ENCODE assay signal across 10 mouse cellular contexts in genomic region chr11:52129621-52130450, GRCm38 (mm10). TPM values are rescaled to one million over a fixed set of nuclear protein-coding genes. Genes with fewer than 3 reads are reported as not detected.
DNase-seq lines count a peak whose midpoint lies in the region; ATAC-seq and TF ChIP-seq lines count a peak whose summit lies in the region.
"Had no signal": no experiment of that assay in that cellular context is flagged by ENCODE, and none has a peak within 500 bp of the region (broad histone marks: within the 10 kb centered on the region; RNA-seq: fewer than 3 reads in every experiment).

No protein-coding gene starts in this region.

- H3K4me1 ChIP-seq in forebrain, postnatal 0 days (ENCODE audit: insufficient read depth) = 0 out of 2 replicates have a peak, but pooled peaks cover 6% of the 10 kb centered on the region
- H3K4me1 ChIP-seq in forebrain, embryonic 11.5 days (replicated peaks; ENCODE audit: control insufficient read depth, insufficient read depth, low read length) = no peaks in the 10 kb centered on the region
- H3K4me1 ChIP-seq in heart, embryonic 14.5 days (ENCODE audit: control insufficient read depth in 2 of 2, insufficient read depth in 2 of 2, low read length in 2 of 2) = peaks cover 9 to 23% of the 10 kb centered on the region in 2 experiments
- H3K4me1 ChIP-seq in limb, embryonic 13.5 days = no peaks in the 10 kb centered on the region
- no peaks in the 10 kb centered on the region for H3K4me1 ChIP-seq in liver, embryonic 11.5 days (replicated peaks; ENCODE audit: control insufficient read depth, insufficient read depth, low read length)

- H3K27ac ChIP-seq in forebrain, postnatal 0 days (ENCODE audit: low read depth, low read length) = 0 out of 2 replicates have a peak overlapping the region, but pooled peaks have one; percentile 50
- H3K27ac ChIP-seq in forebrain, embryonic 11.5 days (ENCODE audit: low read depth, low read length) = no peak overlapping the region
- H3K27ac ChIP-seq in heart, embryonic 14.5 days (replicated peaks in 1 of 2; ENCODE audit: control insufficient read depth in 1 of 2, insufficient read depth in 1 of 2, low read depth in 2 of 2, low read length in 2 of 2) = peak overlapping the region; percentile 50 to 65; a peak in 3 of 4 replicates
- H3K27ac ChIP-seq in limb, embryonic 13.5 days = peak overlapping the region; percentile 28; the same call in 1 of the 2 replicates
- H3K27ac ChIP-seq in liver, embryonic 11.5 days (ENCODE audit: low read depth, low read length) = no peak overlapping the region

- no peak for TF ChIP-seq CTCF in forebrain, postnatal 0 days (IDR thresholded peaks at IDR 0.05; ENCODE audit: low read depth)

- peak; percentile 49 for ATAC-seq in forebrain, postnatal 0 days
- ATAC-seq in forebrain, embryonic 11.5 days (replicated peaks; ENCODE audit: low FRiP score) = no peak
- no peak for ATAC-seq in heart, embryonic 14.5 days (ENCODE audit: insufficient number of reproducible peaks, insufficient read depth, low FRiP score, low read depth)
- no peak for ATAC-seq in limb, embryonic 13.5 days (ENCODE audit: low FRiP score, low read depth)
- ATAC-seq in liver, embryonic 11.5 days (replicated peaks; ENCODE audit: low FRiP score) = no peak
- no peak for ATAC-seq in megakaryocyte, adult 5-6 weeks (ENCODE audit: poor library complexity, severe bottlenecking)

- no peaks in the 10 kb centered on the region for H3K9me3 ChIP-seq in forebrain, postnatal 0 days (ENCODE audit: low read length)
- no peaks in the 10 kb centered on the region for H3K9me3 ChIP-seq in forebrain, embryonic 11.5 days (ENCODE audit: control insufficient read depth, low read length)
- H3K9me3 ChIP-seq in heart, embryonic 14.5 days (ENCODE audit: control insufficient read depth, low read length) = no peaks in the 10 kb centered on the region
- H3K9me3 ChIP-seq in limb, embryonic 13.5 days = peaks cover 3% of the 10 kb centered on the region; the same call in 1 of the 2 replicates
- no peaks in the 10 kb centered on the region for H3K9me3 ChIP-seq in liver, embryonic 11.5 days (ENCODE audit: control insufficient read depth, low read length)

- WGBS in forebrain, postnatal 0 days = 65% methylated on average over 10 of the region's 10 CpGs
- 87% methylated on average over 10 of the region's 10 CpGs for WGBS in forebrain, embryonic 11.5 days
- 52% methylated on average over 10 of the region's 10 CpGs for WGBS in heart, embryonic 14.5 days
- 75% methylated on average over 10 of the region's 10 CpGs for WGBS in limb, embryonic 13.5 days
- 83% methylated on average over 10 of the region's 10 CpGs for WGBS in liver, embryonic 11.5 days

- no peak overlapping the region for H3K4me3 ChIP-seq in forebrain, postnatal 0 days (ENCODE audit: low read depth, low read length)
- H3K4me3 ChIP-seq in forebrain, embryonic 11.5 days (ENCODE audit: low read depth, low read length) = no peak overlapping the region
- no peak overlapping the region for H3K4me3 ChIP-seq in heart, embryonic 14.5 days (ENCODE audit: control insufficient read depth in 1 of 2, insufficient read depth in 1 of 2, low read depth in 1 of 2, low read length in 2 of 2)
- H3K4me3 ChIP-seq in limb, embryonic 13.5 days = no peak overlapping the region
- H3K4me3 ChIP-seq in liver, embryonic 11.5 days (ENCODE audit: low read depth, low read length) = no peak overlapping the region

- H3K27me3 ChIP-seq in forebrain, postnatal 0 days (ENCODE audit: insufficient read depth, low read length) = no peaks in the 10 kb centered on the region
- no peaks in the 10 kb centered on the region for H3K27me3 ChIP-seq in forebrain, embryonic 11.5 days (ENCODE audit: control insufficient read depth, insufficient read depth, low read length)
- no peaks in the 10 kb centered on the region for H3K27me3 ChIP-seq in heart, embryonic 14.5 days (ENCODE audit: control insufficient read depth, insufficient read depth, low read length)
- H3K27me3 ChIP-seq in limb, embryonic 13.5 days = no peaks in the 10 kb centered on the region
- H3K27me3 ChIP-seq in liver, embryonic 11.5 days (replicated peaks; ENCODE audit: control insufficient read depth, insufficient read depth, low read length) = no peaks in the 10 kb centered on the region

- no peak overlapping the region for H3K9ac ChIP-seq in forebrain, postnatal 0 days
- no peak overlapping the region for H3K9ac ChIP-seq in forebrain, embryonic 11.5 days (ENCODE audit: low read length)
- peak overlapping the region; percentile 38 for H3K9ac ChIP-seq in heart, embryonic 14.5 days (ENCODE audit: low read length)
- H3K9ac ChIP-seq in limb, embryonic 13.5 days = no peak overlapping the region
- H3K9ac ChIP-seq in liver, embryonic 11.5 days (ENCODE audit: low read depth, low read length) = no peak overlapping the region

- DNase-seq in forebrain, postnatal 0 days = no peak
- no peak for DNase-seq in forebrain, embryonic 11.5 days (ENCODE audit: low spot score)
- peak; percentile 75 for DNase-seq in NIH3T3 (ENCODE audit: low read depth)
- no peak for DNase-seq in liver, embryonic 11.5 days (ENCODE audit: low spot score)
- DNase-seq in cerebellum, adult 9-10 months = no peak

- no peak overlapping the region for H3K4me2 ChIP-seq in forebrain, postnatal 0 days (ENCODE audit: low read depth)
- no peak overlapping the region for H3K4me2 ChIP-seq in forebrain, embryonic 11.5 days (ENCODE audit: low read depth, low read length, severe bottlenecking)
- H3K4me2 ChIP-seq in heart, embryonic 14.5 days (ENCODE audit: low read length) = no peak overlapping the region
- H3K4me2 ChIP-seq in limb, embryonic 13.5 days (replicated peaks) = no peak overlapping the region
- H3K4me2 ChIP-seq in liver, embryonic 11.5 days = no peak overlapping the region

- H3K36me3 ChIP-seq in forebrain, postnatal 0 days (ENCODE audit: insufficient read depth) = 0 out of 2 replicates have a peak, but pooled peaks cover 3% of the 10 kb centered on the region
- H3K36me3 ChIP-seq in forebrain, embryonic 11.5 days (ENCODE audit: control insufficient read depth, insufficient read depth, low read length) = no peaks in the 10 kb centered on the region
- H3K36me3 ChIP-seq in heart, embryonic 14.5 days (ENCODE audit: control insufficient read depth, insufficient read depth, low read length) = peaks cover 17% of the 10 kb centered on the region
- H3K36me3 ChIP-seq in limb, embryonic 13.5 days = peaks cover 17% of the 10 kb centered on the region
- peaks cover 2% of the 10 kb centered on the region; the same call in 1 of the 2 replicates for H3K36me3 ChIP-seq in liver, embryonic 11.5 days (ENCODE audit: control insufficient read depth, insufficient read depth, low read length)

RNA-seq across cellular contexts. Expression of gene Olfr1373, which starts 15.5 kb away (rescaled TPM):
- not detected in 2 replicates for total RNA-seq in forebrain, postnatal 0 days (2014; rRNA removed)
- polyA plus RNA-seq in forebrain, postnatal 0 days (2015; fragmentation: Nextera tagmentation; extraction: Ambion mirVana) = not detected in 2 replicates
- polyA plus RNA-seq in forebrain, embryonic 11.5 days (2014; fragmentation: Nextera tagmentation; extraction: Ambion mirVana) = not detected in 2 replicates
- not detected in 2 replicates for polyA plus RNA-seq in heart, embryonic 14.5 days (2014; fragmentation: Nextera tagmentation; extraction: Ambion mirVana)
- polyA plus RNA-seq in limb, embryonic 13.5 days (2015; fragmentation: Nextera tagmentation; extraction: Ambion mirVana) = not detected in 2 replicates
- not detected in 2 replicates for polyA plus RNA-seq in liver, embryonic 11.5 days (2014; fragmentation: Nextera tagmentation; extraction: Ambion mirVana)
- total RNA-seq in megakaryocyte, adult 5-6 weeks (2015) = not detected in 2 replicates
- 0.15 TPM in 1 of 2 replicates, not detected in the other for total RNA-seq in megakaryocyte, adult 5-6 weeks (2017)
- total RNA-seq: common myeloid progenitor, adult 5-6 weeks had no signal
- polyA plus RNA-seq: stomach, embryonic 16.5 days had no signal

RNA-seq across cellular contexts. Expression of gene Ppp2ca, which starts 31.4 kb away (rescaled TPM):
- 141 and 143 TPM in 2 replicates for total RNA-seq in forebrain, postnatal 0 days (2014; rRNA removed)
- 105 and 112 TPM in 2 replicates for polyA plus RNA-seq in forebrain, postnatal 0 days (2015; fragmentation: Nextera tagmentation; extraction: Ambion mirVana)
- polyA plus RNA-seq in forebrain, embryonic 11.5 days (2014; fragmentation: Nextera tagmentation; extraction: Ambion mirVana) = 122 and 128 TPM in 2 replicates
- polyA plus RNA-seq in heart, embryonic 14.5 days (2014; fragmentation: Nextera tagmentation; extraction: Ambion mirVana) = 81.1 and 86.7 TPM in 2 replicates
- polyA plus RNA-seq in limb, embryonic 13.5 days (2015; fragmentation: Nextera tagmentation; extraction: Ambion mirVana) = 78.4 and 81.1 TPM in 2 replicates
- polyA plus RNA-seq in liver, embryonic 11.5 days (2014; fragmentation: Nextera tagmentation; extraction: Ambion mirVana) = 69.4 and 76.3 TPM in 2 replicates
- total RNA-seq in megakaryocyte, adult 5-6 weeks (2015) = 68.5 and 70.6 TPM in 2 replicates
- 72.5 and 75.7 TPM in 2 replicates for total RNA-seq in megakaryocyte, adult 5-6 weeks (2017)

Comparison
In these comparisons a context has a peak if more than half of its experiments do, and no peak if none do; other contexts are left out.
1. H3K27ac ChIP-seq: peak in forebrain, postnatal 0 days (single experiment), heart, embryonic 14.5 days (2 of 2) and limb, embryonic 13.5 days (single experiment); none in forebrain, embryonic 11.5 days (single experiment) and liver, embryonic 11.5 days (single experiment).